Mouse (Mus musculus) CH12.LX (cell line): ENCODE data around the gene Ppard.

Source experiments
- CTCF ChIP-seq, 2 experiments: IDR thresholded peaks in 1 of 2; conservative IDR thresholded peaks in 1 of 2; 2 replicates each; pipeline ENCODE4 v1.5.1; 2011 to 2012; ENCODE audit warnings: low read depth in 2 of 2, low read length in 2 of 2, improper control_type of control experiment in 1 of 2, inconsistent platforms in 1 of 2, mild to moderate bottlenecking in 1 of 2, moderate library complexity in 1 of 2
- HCFC1 ChIP-seq: IDR thresholded peaks from 2 replicates; pipeline ENCODE4 v1.6.1; 2012; ENCODE audit warnings: low read depth, mild to moderate bottlenecking, inconsistent platforms, low read length, improper control_type of control experiment
- ZC3H11A ChIP-seq: IDR thresholded peaks from 2 replicates; pipeline ENCODE4 v1.6.1; 2012; ENCODE audit warnings: low read depth, mild to moderate bottlenecking, inconsistent platforms, low read length, improper control_type of control experiment

- TF ChIP-seq ZC3H11A, result no peak
- no peak for TF ChIP-seq HCFC1
- TF ChIP-seq CTCF (conservative IDR thresholded peaks at IDR 0.05 in 1 of 2, IDR thresholded peaks at IDR 0.05 in 1 of 2; ENCODE audit: low read depth in 2 of 2, low read length in 2 of 2), result no peak
These were observed 11.7 kb downstream of the Ppard start for GRCm38 (mm10) chr17:28244214-28244613.
